Mouse (Mus musculus) hindbrain, embryonic 13.5 days (tissue): ENCODE measurements around the gene Vmn2r20. TPM values are rescaled to one million over a fixed set of nuclear protein-coding genes. Genes with fewer than 3 reads are reported as not detected.
"Not testable (repeated sequence)": the region's sequence is repeated elsewhere in the genome, so short reads cannot be mapped to it uniquely, and the experiment has no call there.

Source experiments
- ATAC-seq: fragments of 200-750 bp; cut with Nextera tagmentation; 2 replicates; pipeline ENCODE4 v1.8.0; 2017; ENCODE audit warnings: moderate TSS enrichment; ENCODE audit not compliant: low FRiP score
- H3K27ac ChIP-seq: fragments of 300-500 bp; sonication (generic); 2 replicates; pipeline ENCODE4 v1.5.1; 2015; ENCODE audit warnings: inconsistent platforms, mild to moderate bottlenecking, moderate library complexity
- H3K27me3 ChIP-seq: fragments of 300-500 bp; sonication (generic); 2 replicates; pipeline ENCODE4 v1.6.1; 2015; ENCODE audit warnings: mild to moderate bottlenecking, inconsistent platforms
- H3K36me3 ChIP-seq: fragments of 300-500 bp; sonication (generic); 2 replicates; pipeline ENCODE4 v1.6.1; 2015; ENCODE audit warnings: mild to moderate bottlenecking, inconsistent platforms
- H3K4me1 ChIP-seq: fragments of 300-500 bp; sonication (generic); replicated peaks from 2 replicates; pipeline ENCODE4 v1.6.1; 2015; ENCODE audit warnings: inconsistent platforms
- H3K4me2 ChIP-seq: fragments of 300-500 bp; sonication (generic); 2 replicates; pipeline ENCODE4 v1.6.1; 2015; ENCODE audit warnings: inconsistent platforms, mild to moderate bottlenecking, moderate library complexity
- H3K4me3 ChIP-seq: fragments of 300-500 bp; sonication (generic); 2 replicates; pipeline ENCODE4 v1.5.1; 2015; ENCODE audit warnings: mild to moderate bottlenecking, inconsistent platforms
- H3K9ac ChIP-seq: fragments of 300-500 bp; sonication (generic); 2 replicates; pipeline ENCODE4 v1.6.1; 2015; ENCODE audit warnings: mild to moderate bottlenecking, inconsistent platforms
- H3K9me3 ChIP-seq: fragments of 300-500 bp; sonication (generic); 2 replicates; pipeline ENCODE4 v1.6.1; 2016; ENCODE audit warnings: inconsistent platforms
- WGBS: fragments of 180-500 bp; shearing (Covaris S2); methylation state at CpG from one replicate; pipeline ENCODE4 v1.1.7; 2015; 5-methylcytosine and 5-hydroxymethylcytosine counted together
- polyA plus RNA-seq: library from polyadenylated mRNA; unstranded; fragments of >200 nt; fragmentation: Nextera tagmentation; extraction: Ambion mirVana; gene quantifications from 2 replicates; pipeline ENCODE4 v1.2.1, GENCODE M21; 2015

The Vmn2r20 gene
- not detected in 2 replicates for polyA plus RNA-seq

- not testable (repeated sequence) for ATAC-seq, H3K9me3 ChIP-seq, H3K36me3 ChIP-seq, H3K4me3 ChIP-seq, H3K9ac ChIP-seq, H3K4me2 ChIP-seq, H3K27me3 ChIP-seq, H3K27ac ChIP-seq, H3K4me1 ChIP-seq
- no CpG with 5 or more reads among the region's 4 CpGs for WGBS
These were observed at the start of gene Vmn2r20 for GRCm38 (mm10) chr6:123418016-123418415. Gene Vmn2r20, minus strand, starts transcription at chr6:123418116.

DNA sequence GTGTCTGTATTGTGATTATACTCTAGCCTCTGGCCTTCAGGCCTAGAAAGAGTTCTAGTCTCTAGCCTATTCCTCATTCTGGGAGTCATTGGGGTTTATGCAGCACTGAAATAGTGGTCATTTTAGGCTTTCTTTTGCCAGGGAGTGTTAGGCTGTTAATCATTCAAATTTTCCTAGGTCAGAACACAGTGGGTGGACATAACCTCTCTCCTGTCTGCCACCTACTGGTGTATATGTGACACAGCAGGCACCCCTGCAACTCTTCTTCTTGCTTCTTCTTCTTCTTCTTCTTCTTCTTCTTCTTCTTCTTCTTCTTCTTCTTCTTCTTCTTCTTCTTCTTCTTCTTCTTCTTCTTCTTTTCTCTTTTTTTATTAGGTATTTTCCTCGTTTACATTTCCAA lies 6.5 kb upstream of the Vmn2r20 start:
- WGBS = no CpG with 5 or more reads among the region's 1 CpGs
- ATAC-seq, H3K9ac ChIP-seq: not testable (repeated sequence)

DNA sequence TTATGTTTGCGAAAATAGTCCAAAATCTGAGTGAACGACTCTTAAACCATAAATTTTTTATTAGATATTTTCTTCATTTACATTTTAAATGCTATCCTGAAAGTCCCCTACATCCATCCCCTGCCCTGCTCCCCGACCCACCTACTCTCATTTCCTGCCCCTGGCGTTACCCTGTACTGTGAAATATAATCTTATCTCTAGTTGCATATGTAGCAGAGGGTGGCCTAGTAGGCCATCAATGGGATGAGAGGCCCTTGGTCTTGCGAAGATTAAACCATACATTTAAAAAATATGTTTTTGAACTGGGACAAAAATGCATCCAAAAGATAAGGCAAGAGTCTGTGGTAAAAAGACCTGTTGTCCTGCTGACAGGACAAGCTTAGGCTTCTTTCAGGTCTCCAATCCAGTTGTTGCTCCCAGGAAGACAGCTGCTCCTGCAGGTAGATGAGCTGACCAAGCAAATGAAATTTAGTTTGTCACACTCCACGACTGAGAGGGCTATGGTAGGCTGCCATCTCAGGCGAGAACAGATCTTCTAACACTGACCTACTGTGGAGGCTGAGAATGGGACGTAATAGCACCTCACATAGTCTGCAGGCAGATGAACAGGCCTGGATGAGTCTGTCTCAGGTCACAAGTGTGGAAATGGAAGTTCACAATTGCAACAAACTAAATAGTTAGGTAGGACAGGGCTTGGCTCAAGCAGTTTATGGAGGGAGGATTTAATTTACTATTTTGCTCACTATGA lies 10.8 kb downstream of the Vmn2r20 start:
- ATAC-seq, H3K36me3 ChIP-seq, H3K4me2 ChIP-seq, H3K4me3 ChIP-seq, H3K27ac ChIP-seq, H3K4me1 ChIP-seq, H3K9me3 ChIP-seq, H3K27me3 ChIP-seq, H3K9ac ChIP-seq: not testable (repeated sequence)
- WGBS = no CpG with 5 or more reads among the region's 8 CpGs

More for the DNA sequence above, 6.5 kb upstream of the Vmn2r20 start:
- H3K36me3 ChIP-seq, H3K4me3 ChIP-seq, H3K4me1 ChIP-seq, H3K9me3 ChIP-seq, H3K27ac ChIP-seq, H3K27me3 ChIP-seq, H3K4me2 ChIP-seq: not testable (repeated sequence)

DNA sequence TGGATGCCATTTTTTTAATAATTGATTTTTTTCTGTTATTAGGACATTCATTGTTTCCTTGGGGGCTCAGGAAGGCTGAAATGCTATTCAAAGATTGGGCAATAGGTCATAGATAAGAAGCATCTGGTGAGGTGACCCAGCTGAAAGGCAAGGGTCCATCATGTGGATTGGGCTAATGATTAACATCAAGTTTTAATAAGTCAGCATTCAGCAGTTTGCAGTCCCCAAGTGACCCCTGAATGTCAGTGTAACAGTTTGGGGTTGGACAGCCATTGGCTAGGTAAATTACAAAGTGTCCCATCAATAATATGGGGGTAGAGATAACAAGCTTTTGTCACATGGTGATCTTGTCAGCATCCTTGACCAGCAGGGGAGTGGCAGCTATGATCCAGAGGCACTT lies 29.1 kb downstream of the Vmn2r20 start:
- H3K4me3 ChIP-seq, H3K27ac ChIP-seq, H3K27me3 ChIP-seq, ATAC-seq, H3K9me3 ChIP-seq, H3K9ac ChIP-seq, H3K4me1 ChIP-seq, H3K4me2 ChIP-seq, H3K36me3 ChIP-seq: not testable (repeated sequence)

DNA sequence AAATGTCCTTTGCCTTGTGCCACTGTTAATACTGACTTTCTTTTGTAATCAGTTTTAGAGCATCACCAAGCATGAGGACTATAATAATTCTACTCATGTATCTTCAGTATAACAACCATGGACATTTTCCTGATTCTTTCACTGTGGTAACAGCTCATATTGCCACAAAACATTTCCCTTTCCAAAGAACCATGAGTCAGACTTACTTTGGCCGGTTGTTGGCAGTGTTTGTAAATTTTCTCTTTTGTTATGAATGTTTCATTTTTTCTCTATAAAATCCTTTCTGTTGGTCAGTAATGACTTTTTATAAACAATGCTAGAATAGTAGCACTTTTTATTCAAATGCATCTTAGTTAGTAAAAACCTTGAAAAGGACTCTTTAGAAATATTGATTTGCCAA lies 71.8 kb downstream of the Vmn2r20 start:
- ATAC-seq = no peak

GRCm38 (mm10) chr6:123340093-123340492 lies 77.8 kb downstream of the Vmn2r20 start:
- no peak overlapping the region for H3K4me2 ChIP-seq
- H3K27ac ChIP-seq = no peak overlapping the region
- no peaks in the 10 kb centered on the region for H3K27me3 ChIP-seq
- H3K9me3 ChIP-seq = no peaks in the 10 kb centered on the region
- no peak overlapping the region for H3K9ac ChIP-seq
- H3K4me1 ChIP-seq = no peaks in the 10 kb centered on the region
- H3K4me3 ChIP-seq = no peak overlapping the region
- H3K36me3 ChIP-seq = no peaks in the 10 kb centered on the region
- peak; percentile 28; the same call in 1 of the 2 replicates for ATAC-seq

More for the DNA sequence above, 71.8 kb downstream of the Vmn2r20 start:
- Histone ChIP-seq H3K27ac (no peak overlapping the region), H3K4me3 (no peak overlapping the region), H3K4me1 (no peaks in the 10 kb centered on the region), H3K9me3 (no peaks in the 10 kb centered on the region), H3K27me3 (no peaks in the 10 kb centered on the region), H3K36me3 (no peaks in the 10 kb centered on the region), H3K4me2 (no peak overlapping the region), H3K9ac (no peak overlapping the region)
- WGBS = 94% methylated on average over 1 of the region's 1 CpGs

DNA sequence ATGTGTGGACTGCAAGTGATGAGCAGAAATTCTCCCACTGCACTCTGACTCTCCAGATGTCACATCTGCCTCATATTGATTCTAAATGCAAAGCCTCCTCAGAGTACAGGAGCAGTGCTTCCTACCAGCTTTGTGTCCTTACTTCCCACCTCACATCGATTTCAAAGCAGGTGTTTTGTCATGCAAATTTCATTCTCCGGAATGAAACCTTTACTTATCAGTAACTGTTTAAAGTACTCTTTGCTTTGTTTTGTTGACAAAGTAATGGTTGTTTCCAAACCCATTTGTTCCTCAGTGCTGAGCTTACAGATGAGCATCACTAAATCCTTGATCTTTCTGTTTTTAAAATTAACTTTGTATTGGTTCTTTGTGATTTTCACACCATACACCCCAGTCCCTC lies 85.4 kb downstream of the Vmn2r20 start:
- Histone ChIP-seq H3K27ac (no peak overlapping the region), H3K9ac (no peak overlapping the region), H3K4me1 (no peaks in the 10 kb centered on the region), H3K9me3 (no peaks in the 10 kb centered on the region), H3K27me3 (no peaks in the 10 kb centered on the region), H3K4me2 (no peak overlapping the region), H3K36me3 (no peaks in the 10 kb centered on the region), H3K4me3 (no peak overlapping the region)
- no peak for ATAC-seq
- 28% methylated on average over 2 of the region's 2 CpGs for WGBS

Other genes with a start within 250 kb of the Vmn2r20 start
- not detected in 2 replicates for gene Clec4b2, start 245.2 kb downstream of the Vmn2r20 start, polyA plus RNA-seq
- 0.71 and 1.2 TPM in 2 replicates for gene Clec4n, start 188.3 kb downstream of the Vmn2r20 start, polyA plus RNA-seq
- gene Clec4d, start 156.0 kb downstream of the Vmn2r20 start, polyA plus RNA-seq = not detected in 2 replicates
- not detected in 2 replicates for gene Clec4e, start 128.2 kb downstream of the Vmn2r20 start, polyA plus RNA-seq
- not detected in 2 replicates for gene Vmn2r19, start 109.8 kb downstream of the Vmn2r20 start, polyA plus RNA-seq
- not detected in 2 replicates for gene Vmn2r21, start 115.3 kb upstream of the Vmn2r20 start, polyA plus RNA-seq
- not detected in 2 replicates for gene Vmn2r22, start 232.6 kb upstream of the Vmn2r20 start, polyA plus RNA-seq